Comparison of ENCODE assay signal across 8 mouse cellular contexts in genomic region chr7:19001066-19001806, GRCm38 (mm10). TPM values are rescaled to one million over a fixed set of nuclear protein-coding genes. Genes with fewer than 3 reads are reported as not detected.
DNase-seq lines count a peak whose midpoint lies in the region; ATAC-seq and TF ChIP-seq lines count a peak whose summit lies in the region.

No protein-coding gene starts in this region.

- no peaks in the 10 kb centered on the region for H3K9me3 ChIP-seq in forebrain, embryonic 15.5 days
- H3K9me3 ChIP-seq in hindbrain, embryonic 11.5 days (ENCODE audit: control insufficient read depth, low read length), result no peaks in the 10 kb centered on the region
- no peaks in the 10 kb centered on the region for H3K9me3 ChIP-seq in limb, embryonic 14.5 days (ENCODE audit: control insufficient read depth, low read length)
- no peaks in the 10 kb centered on the region for H3K9me3 ChIP-seq in midbrain, embryonic 13.5 days

- no peak overlapping the region for H3K9ac ChIP-seq in forebrain, embryonic 15.5 days (replicated peaks)
- H3K9ac ChIP-seq in hindbrain, embryonic 11.5 days (ENCODE audit: low read depth, low read length), result peak overlapping the region; percentile 21
- peak overlapping the region; percentile 38; the same call in 1 of the 2 replicates for H3K9ac ChIP-seq in limb, embryonic 14.5 days (ENCODE audit: low read depth, low read length, severe bottlenecking)
- H3K9ac ChIP-seq in midbrain, embryonic 13.5 days (replicated peaks), result peak overlapping the region; percentile 55; the same call in 1 of the 2 replicates

- ATAC-seq in CD4-positive, CD25-positive, alpha-beta regulatory T cell, adult 4 months, result peak; percentile 68
- no peak for ATAC-seq in forebrain, embryonic 15.5 days (replicated peaks)
- ATAC-seq in hindbrain, embryonic 11.5 days (ENCODE audit: low FRiP score), result no peak
- ATAC-seq in limb, embryonic 14.5 days (ENCODE audit: low FRiP score, low read depth), result no peak
- ATAC-seq in midbrain, embryonic 13.5 days, result no peak

- no peak overlapping the region for H3K27ac ChIP-seq in forebrain, embryonic 15.5 days (replicated peaks)
- H3K27ac ChIP-seq in hindbrain, embryonic 11.5 days (ENCODE audit: low read depth, low read length), result no peak overlapping the region
- H3K27ac ChIP-seq in limb, embryonic 14.5 days (replicated peaks; ENCODE audit: low read depth, low read length), result no peak overlapping the region
- no peak overlapping the region for H3K27ac ChIP-seq in midbrain, embryonic 13.5 days

- peaks cover 17% of the 10 kb centered on the region for H3K36me3 ChIP-seq in forebrain, embryonic 15.5 days
- H3K36me3 ChIP-seq in hindbrain, embryonic 11.5 days (ENCODE audit: control insufficient read depth, insufficient read depth, low read length), result peaks cover 4% of the 10 kb centered on the region; the same call in 1 of the 2 replicates
- H3K36me3 ChIP-seq in limb, embryonic 14.5 days (ENCODE audit: control insufficient read depth, insufficient read depth, low read length), result peaks cover 25% of the 10 kb centered on the region
- peaks cover 25% of the 10 kb centered on the region for H3K36me3 ChIP-seq in midbrain, embryonic 13.5 days

- no peaks in the 10 kb centered on the region for H3K27me3 ChIP-seq in forebrain, embryonic 15.5 days
- no peaks in the 10 kb centered on the region for H3K27me3 ChIP-seq in hindbrain, embryonic 11.5 days (ENCODE audit: control insufficient read depth, insufficient read depth, low read length)
- no peaks in the 10 kb centered on the region for H3K27me3 ChIP-seq in limb, embryonic 14.5 days (ENCODE audit: control insufficient read depth, insufficient read depth, low read length)
- no peaks in the 10 kb centered on the region for H3K27me3 ChIP-seq in midbrain, embryonic 13.5 days

- H3K4me1 ChIP-seq in forebrain, embryonic 15.5 days, result peaks cover 32% of the 10 kb centered on the region
- H3K4me1 ChIP-seq in hindbrain, embryonic 11.5 days (replicated peaks; ENCODE audit: control insufficient read depth, insufficient read depth, low read length), result peaks cover 12% of the 10 kb centered on the region
- peaks cover 21% of the 10 kb centered on the region for H3K4me1 ChIP-seq in limb, embryonic 14.5 days (ENCODE audit: control insufficient read depth, insufficient read depth, low read length)
- peaks cover 50% of the 10 kb centered on the region for H3K4me1 ChIP-seq in midbrain, embryonic 13.5 days (replicated peaks)

- TF ChIP-seq POLR2A in limb, embryonic 14.5 days (IDR thresholded peaks at IDR 0.05; ENCODE audit: borderline replicate concordance, extremely low read depth, insufficient read depth, insufficient read length), result no peak

- WGBS in forebrain, embryonic 15.5 days, result 44% methylated on average over 17 of the region's 18 CpGs
- WGBS in hindbrain, embryonic 11.5 days, result 40% methylated on average over 16 of the region's 18 CpGs
- 25% methylated on average over 18 of the region's 18 CpGs for whole genome bisulfite sequencing in limb, embryonic 14.5 days
- WGBS in midbrain, embryonic 13.5 days, result 44% methylated on average over 18 of the region's 18 CpGs

- peak; percentile 73 to 81 for DNase-seq in adrenal gland, adult (ENCODE audit: inconsistent age in 2 of 2, low spot score in 1 of 2)
- DNase-seq in hindbrain, embryonic 11.5 days (ENCODE audit: low spot score), result peak; percentile 59
- DNase-seq in limb, embryonic 14.5 days (ENCODE audit: low spot score), result no peak
- DNase-seq in thymus, postnatal 0 days (ENCODE audit: low spot score), result peak; percentile 94
- no peak for DNase-seq in frontal cortex, postnatal 36 days (ENCODE audit: low spot score in 2 of 2)

- peak overlapping the region; percentile 15 for H3K4me3 ChIP-seq in forebrain, embryonic 15.5 days
- peak overlapping the region; percentile 14 for H3K4me3 ChIP-seq in hindbrain, embryonic 11.5 days (ENCODE audit: low read depth, low read length)
- H3K4me3 ChIP-seq in limb, embryonic 14.5 days (replicated peaks; ENCODE audit: low read length), result peak overlapping the region; percentile 16; the same call in 1 of the 2 replicates
- H3K4me3 ChIP-seq in midbrain, embryonic 13.5 days (replicated peaks), result peak overlapping the region; percentile 28

- H3K4me2 ChIP-seq in forebrain, embryonic 15.5 days (replicated peaks), result peak overlapping the region; percentile 12; the same call in 1 of the 2 replicates
- H3K4me2 ChIP-seq in hindbrain, embryonic 11.5 days (replicated peaks; ENCODE audit: low read depth, low read length), result peak overlapping the region; percentile 21
- H3K4me2 ChIP-seq in limb, embryonic 14.5 days (replicated peaks; ENCODE audit: low read depth, low read length, severe bottlenecking), result peak overlapping the region; percentile 37
- peak overlapping the region; percentile 45 for H3K4me2 ChIP-seq in midbrain, embryonic 13.5 days (replicated peaks)

RNA-seq across cellular contexts. Expression of gene Irf2bp1, which starts 2.6 kb away (rescaled TPM):
- polyA plus RNA-seq in CD4-positive, CD25-positive, alpha-beta regulatory T cell, adult 4 months (2017; shearing (Covaris generic)), result 1 to 10 TPM; 2.0 to 2.4 TPM
- 35.4 and 36.7 TPM in 2 replicates for polyA plus RNA-seq in forebrain, embryonic 15.5 days (2015; fragmentation: Nextera tagmentation; extraction: Ambion mirVana)
- polyA plus RNA-seq in hindbrain, embryonic 11.5 days (2014; fragmentation: Nextera tagmentation; extraction: Ambion mirVana), result 25.2 and 26.0 TPM in 2 replicates
- polyA plus RNA-seq in limb, embryonic 14.5 days (2012; rRNA removed), result 36.1 and 46.8 TPM in 2 replicates
- polyA plus RNA-seq in limb, embryonic 14.5 days (2014; fragmentation: Nextera tagmentation; extraction: Ambion mirVana), result 34.2 and 37.3 TPM in 2 replicates
- 21.6 and 29.4 TPM in 2 replicates for polyA plus RNA-seq in midbrain, embryonic 13.5 days (2015; fragmentation: Nextera tagmentation; extraction: Ambion mirVana)
- polyA plus RNA-seq in thymus, postnatal 0 days (2015; fragmentation: Nextera tagmentation; extraction: Ambion mirVana), result 18.3 and 20.7 TPM in 2 replicates

RNA-seq across cellular contexts. Expression of gene Mypop, which starts 10.2 kb away (rescaled TPM):
- 1 to 10 TPM; 1.7 to 3.0 TPM for polyA plus RNA-seq in CD4-positive, CD25-positive, alpha-beta regulatory T cell, adult 4 months (2017; shearing (Covaris generic))
- 4.4 and 5.5 TPM in 2 replicates for polyA plus RNA-seq in forebrain, embryonic 15.5 days (2015; fragmentation: Nextera tagmentation; extraction: Ambion mirVana)
- 4.6 TPM in 2 replicates for polyA plus RNA-seq in hindbrain, embryonic 11.5 days (2014; fragmentation: Nextera tagmentation; extraction: Ambion mirVana)
- 13.6 and 19.3 TPM in 2 replicates for polyA plus RNA-seq in limb, embryonic 14.5 days (2012; rRNA removed)
- 5.3 and 5.7 TPM in 2 replicates for polyA plus RNA-seq in limb, embryonic 14.5 days (2014; fragmentation: Nextera tagmentation; extraction: Ambion mirVana)
- 3.8 and 4.2 TPM in 2 replicates for polyA plus RNA-seq in midbrain, embryonic 13.5 days (2015; fragmentation: Nextera tagmentation; extraction: Ambion mirVana)
- 5.5 and 5.9 TPM in 2 replicates for polyA plus RNA-seq in thymus, postnatal 0 days (2015; fragmentation: Nextera tagmentation; extraction: Ambion mirVana)

RNA-seq across cellular contexts. Expression of gene Nanos2, which starts 14.0 kb away (rescaled TPM):
- not detected for polyA plus RNA-seq in CD4-positive, CD25-positive, alpha-beta regulatory T cell, adult 4 months (2017; shearing (Covaris generic))
- 0.60 and 1.2 TPM in 2 replicates for polyA plus RNA-seq in forebrain, embryonic 15.5 days (2015; fragmentation: Nextera tagmentation; extraction: Ambion mirVana)
- 0.46 TPM in 1 of 2 replicates, not detected in the other for polyA plus RNA-seq in hindbrain, embryonic 11.5 days (2014; fragmentation: Nextera tagmentation; extraction: Ambion mirVana)
- polyA plus RNA-seq in limb, embryonic 14.5 days (2012; rRNA removed), result 0.06 TPM in 1 of 2 replicates, not detected in the other
- not detected in 2 replicates for polyA plus RNA-seq in limb, embryonic 14.5 days (2014; fragmentation: Nextera tagmentation; extraction: Ambion mirVana)
- 0.26 and 0.58 TPM in 2 replicates for polyA plus RNA-seq in midbrain, embryonic 13.5 days (2015; fragmentation: Nextera tagmentation; extraction: Ambion mirVana)
- not detected in 2 replicates for polyA plus RNA-seq in thymus, postnatal 0 days (2015; fragmentation: Nextera tagmentation; extraction: Ambion mirVana)

RNA-seq across cellular contexts. Expression of gene Foxa3, which starts 22.1 kb away (rescaled TPM):
- not detected for polyA plus RNA-seq in CD4-positive, CD25-positive, alpha-beta regulatory T cell, adult 4 months (2017; shearing (Covaris generic))
- 0.18 TPM in 1 of 2 replicates, not detected in the other for polyA plus RNA-seq in forebrain, embryonic 15.5 days (2015; fragmentation: Nextera tagmentation; extraction: Ambion mirVana)
- polyA plus RNA-seq in hindbrain, embryonic 11.5 days (2014; fragmentation: Nextera tagmentation; extraction: Ambion mirVana), result not detected in 2 replicates
- polyA plus RNA-seq in limb, embryonic 14.5 days (2012; rRNA removed), result 5.3 and 6.7 TPM in 2 replicates
- polyA plus RNA-seq in limb, embryonic 14.5 days (2014; fragmentation: Nextera tagmentation; extraction: Ambion mirVana), result 3.1 and 3.2 TPM in 2 replicates
- not detected in 2 replicates for polyA plus RNA-seq in midbrain, embryonic 13.5 days (2015; fragmentation: Nextera tagmentation; extraction: Ambion mirVana)
- 0.23 and 0.47 TPM in 2 replicates for polyA plus RNA-seq in thymus, postnatal 0 days (2015; fragmentation: Nextera tagmentation; extraction: Ambion mirVana)

RNA-seq across cellular contexts. Expression of gene Sympk, which starts 22.9 kb away (rescaled TPM):
- 1 to 10 TPM; 5.0 to 6.4 TPM for polyA plus RNA-seq in CD4-positive, CD25-positive, alpha-beta regulatory T cell, adult 4 months (2017; shearing (Covaris generic))
- polyA plus RNA-seq in forebrain, embryonic 15.5 days (2015; fragmentation: Nextera tagmentation; extraction: Ambion mirVana), result 34.8 and 35.4 TPM in 2 replicates
- polyA plus RNA-seq in hindbrain, embryonic 11.5 days (2014; fragmentation: Nextera tagmentation; extraction: Ambion mirVana), result 29.4 and 30.5 TPM in 2 replicates
- polyA plus RNA-seq in limb, embryonic 14.5 days (2012; rRNA removed), result 97.0 and 113 TPM in 2 replicates
- 23.0 and 27.5 TPM in 2 replicates for polyA plus RNA-seq in limb, embryonic 14.5 days (2014; fragmentation: Nextera tagmentation; extraction: Ambion mirVana)
- 31.8 and 37.2 TPM in 2 replicates for polyA plus RNA-seq in midbrain, embryonic 13.5 days (2015; fragmentation: Nextera tagmentation; extraction: Ambion mirVana)
- polyA plus RNA-seq in thymus, postnatal 0 days (2015; fragmentation: Nextera tagmentation; extraction: Ambion mirVana), result 18.5 and 19.6 TPM in 2 replicates

Comparison
In these comparisons a context has a peak if more than half of its experiments do, and no peak if none do; other contexts are left out.
1. DNase-seq: peak in adrenal gland, adult (2 of 2), hindbrain, embryonic 11.5 days (single experiment) and thymus, postnatal 0 days (single experiment); none in limb, embryonic 14.5 days (single experiment) and frontal cortex, postnatal 36 days (0 of 2).
2. Peak in every context shown above with its lines, with median percentiles within 50 percentile points of each other: H3K4me2 ChIP-seq and H3K4me3 ChIP-seq.